Mouse (Mus musculus): ENCODE results near the gene Rpe65.

Gene Rpe65

GRCm38 (mm10) chr3:159598875-159599274, at the start of gene Rpe65:
Rpe65 (plus strand) TSS chr3:159599175.
- DNase-seq = no peak

GRCm38 (mm10) chr3:159550224-159550623, 48.8 kb upstream of the Rpe65 start:
- DNase-seq = no peak

- no peak for DNase-seq
Observed at GRCm38 (mm10) chr3:159614977-159615376, 16.0 kb downstream of the Rpe65 start.

GRCm38 (mm10) chr3:159621026-159621425, 22.1 kb downstream of the Rpe65 start:
- DNase-seq = no peak

- DNase-seq = no peak
Observed at GRCm38 (mm10) chr3:159624010-159624409, 25.0 kb downstream of the Rpe65 start.

- DNase-seq = no peak
Observed at GRCm38 (mm10) chr3:159660741-159661140, 61.8 kb downstream of the Rpe65 start.

- no peak for DNase-seq
Observed at GRCm38 (mm10) chr3:159663333-159663732, 64.4 kb downstream of the Rpe65 start.
